Mouse (Mus musculus) heart, embryonic 16.5 days (tissue): ENCODE data around the gene Fam151a. TPM values are rescaled to one million over a fixed set of nuclear protein-coding genes. Genes with fewer than 3 reads are reported as not detected.
"Not testable (repeated sequence)": the region's sequence is repeated elsewhere in the genome, so short reads cannot be mapped to it uniquely, and the experiment has no call there.

ENCODE experiments used
- ATAC-seq: fragments of 200-750 bp; cut with Nextera tagmentation; replicated peaks from 2 replicates; pipeline ENCODE4 v1.8.0; 2017; ENCODE audit warnings: moderate number of reproducible peaks; ENCODE audit not compliant: insufficient read depth, low FRiP score; ENCODE audit errors: extremely low read depth
- H3K27ac ChIP-seq: fragments of 300-500 bp; sonication (generic); 2 replicates; pipeline ENCODE4 v1.5.1; 2014; ENCODE audit warnings: mild to moderate bottlenecking, low read length, control low read depth, moderate library complexity
- H3K27me3 ChIP-seq: fragments of 300-500 bp; sonication (generic); 2 replicates; pipeline ENCODE4 v1.6.1; 2014; ENCODE audit warnings: low read length, mixed read lengths; ENCODE audit not compliant: control insufficient read depth, insufficient read depth
- H3K36me3 ChIP-seq: fragments of 300-500 bp; sonication (generic); 2 replicates; pipeline ENCODE4 v1.6.1; 2014; ENCODE audit not compliant: control insufficient read depth, insufficient read depth
- H3K4me1 ChIP-seq: fragments of 300-500 bp; sonication (generic); 2 replicates; pipeline ENCODE4 v1.6.1; 2014; ENCODE audit warnings: low read length, mixed read lengths; ENCODE audit not compliant: control insufficient read depth, insufficient read depth
- H3K4me2 ChIP-seq: fragments of 300-500 bp; sonication (generic); 2 replicates; pipeline ENCODE4 v1.6.1; 2014; ENCODE audit warnings: low read depth, mild to moderate bottlenecking, control low read depth, low read length
- H3K4me3 ChIP-seq: fragments of 300-500 bp; sonication (generic); 2 replicates; pipeline ENCODE4 v1.5.1; 2014; ENCODE audit warnings: mild to moderate bottlenecking, control low read depth, low read length
- H3K9ac ChIP-seq: fragments of 300-500 bp; sonication (generic); 2 replicates; pipeline ENCODE4 v1.6.1; 2014; ENCODE audit warnings: low read length, control low read depth
- H3K9me3 ChIP-seq: fragments of 300-500 bp; sonication (generic); replicated peaks from 2 replicates; pipeline ENCODE4 v1.6.1; 2016; ENCODE audit warnings: low read length; ENCODE audit not compliant: control insufficient read depth
- WGBS: fragments of 180-500 bp; shearing (Covaris S2); extraction: QIAGEN DNeasy Blood & Tissue Kit; methylation state at CpG from one replicate; pipeline ENCODE4 v1.1.7; 2014; 5-methylcytosine and 5-hydroxymethylcytosine counted together
- polyA plus RNA-seq: library from polyadenylated mRNA; unstranded; fragments of >200 nt; fragmentation: Nextera tagmentation; extraction: Ambion mirVana; gene quantifications from 2 replicates; pipeline ENCODE4 v1.2.1, GENCODE M21; 2015

Gene Fam151a
- polyA plus RNA-seq, 1 experiment from 2014 or later: 0.24 TPM

- Histone ChIP-seq H3K9me3 (no peaks in the 10 kb centered on the region), H3K27ac (no peak overlapping the region), H3K4me1 (no peaks in the 10 kb centered on the region), H3K4me2 (peak overlapping the region; percentile 45), H3K36me3 (0 out of 2 replicates have a peak, but pooled peaks cover 2% of the 10 kb centered on the region), H3K4me3 (peak overlapping the region; percentile 17; the same call in 1 of the 2 replicates), H3K9ac (no peak overlapping the region; the same call in 1 of the 2 replicates), H3K27me3 (no peaks in the 10 kb centered on the region)
- ATAC-seq: peak; percentile 53; the same call in 1 of the 2 replicates
- WGBS: 5% methylated on average over 7 of the region's 7 CpGs
Measured at GRCm38 (mm10) chr4:106749699-106750098, 16.0 kb downstream of the Fam151a start.

GRCm38 (mm10) chr4:106751726-106752125, 18.0 kb downstream of the Fam151a start:
- no peak for ATAC-seq
- no peak overlapping the region for H3K4me3 ChIP-seq
- H3K9ac ChIP-seq: no peak overlapping the region
- WGBS: 89% methylated on average over 6 of the region's 6 CpGs
- H3K4me1 ChIP-seq: no peaks in the 10 kb centered on the region
- H3K9me3 ChIP-seq: no peaks in the 10 kb centered on the region
- no peaks in the 10 kb centered on the region for H3K27me3 ChIP-seq
- no peak overlapping the region for H3K27ac ChIP-seq
- no peak overlapping the region for H3K4me2 ChIP-seq
- H3K36me3 ChIP-seq: 0 out of 2 replicates have a peak, but pooled peaks cover 2% of the 10 kb centered on the region

- Histone ChIP-seq H3K27ac (no peak overlapping the region), H3K9me3 (no peaks in the 10 kb centered on the region), H3K4me3 (no peak overlapping the region), H3K9ac (no peak overlapping the region), H3K36me3 (peaks cover 14% of the 10 kb centered on the region), H3K4me2 (no peak overlapping the region), H3K27me3 (no peaks in the 10 kb centered on the region), H3K4me1 (no peaks in the 10 kb centered on the region)
- ATAC-seq: no peak
- WGBS: 78% methylated on average over 7 of the region's 7 CpGs
Measured at GRCm38 (mm10) chr4:106764166-106764565, 30.5 kb downstream of the Fam151a start.

GRCm38 (mm10) chr4:106769306-106769705, 35.6 kb downstream of the Fam151a start:
- Histone ChIP-seq H3K36me3 (0 out of 2 replicates have a peak, but pooled peaks cover 3% of the 10 kb centered on the region), H3K27me3 (no peaks in the 10 kb centered on the region), H3K27ac (no peak overlapping the region), H3K9me3 (no peaks in the 10 kb centered on the region), H3K4me1 (no peaks in the 10 kb centered on the region), H3K4me3 (no peak overlapping the region), H3K4me2 (no peak overlapping the region), H3K9ac (no peak overlapping the region)
- WGBS: 78% methylated on average over 2 of the region's 2 CpGs
- ATAC-seq: no peak

GRCm38 (mm10) chr4:106772558-106772957, 38.9 kb downstream of the Fam151a start:
- no peak for ATAC-seq
- 82% methylated on average over 1 of the region's 1 CpGs for WGBS
- Histone ChIP-seq H3K4me3 (no peak overlapping the region), H3K36me3 (0 out of 2 replicates have a peak, but pooled peaks cover 3% of the 10 kb centered on the region), H3K27ac (no peak overlapping the region), H3K9ac (no peak overlapping the region), H3K4me1 (no peaks in the 10 kb centered on the region; the same call in none of the 2 replicates), H3K27me3 (no peaks in the 10 kb centered on the region), H3K4me2 (no peak overlapping the region), H3K9me3 (no peaks in the 10 kb centered on the region)

- H3K9me3 ChIP-seq, H3K36me3 ChIP-seq, H3K27ac ChIP-seq, H3K27me3 ChIP-seq, H3K9ac ChIP-seq, H3K4me3 ChIP-seq, H3K4me2 ChIP-seq, ATAC-seq: not testable (repeated sequence)
- WGBS: 85% methylated on average over 6 of the region's 6 CpGs
- peaks cover 25% of the 10 kb centered on the region for H3K4me1 ChIP-seq
Measured at GRCm38 (mm10) chr4:106775767-106776166, 42.1 kb downstream of the Fam151a start.

GRCm38 (mm10) chr4:106776998-106777397, 43.3 kb downstream of the Fam151a start:
- H3K27ac ChIP-seq: no peak overlapping the region

GRCm38 (mm10) chr4:106778116-106778788, 44.6 kb downstream of the Fam151a start:
- H3K9ac ChIP-seq: peak overlapping the region; percentile 45
- no peak overlapping the region for H3K4me3 ChIP-seq
- H3K27ac ChIP-seq: peak overlapping the region; percentile 90
- 0 out of 2 replicates have a peak overlapping the region, but pooled peaks have one; percentile 28 for H3K4me2 ChIP-seq
- no peaks in the 10 kb centered on the region for H3K9me3 ChIP-seq
- H3K36me3 ChIP-seq: no peaks in the 10 kb centered on the region
- ATAC-seq: peak; percentile 97
- WGBS: 33% methylated on average over 5 of the region's 5 CpGs
- H3K27me3 ChIP-seq: no peaks in the 10 kb centered on the region
- H3K4me1 ChIP-seq: peaks cover 32% of the 10 kb centered on the region

More at GRCm38 (mm10) chr4:106776998-106777397, 43.3 kb downstream of the Fam151a start:
- Histone ChIP-seq H3K4me2 (no peak overlapping the region), H3K4me3 (no peak overlapping the region), H3K9ac (no peak overlapping the region), H3K27me3 (no peaks in the 10 kb centered on the region), H3K4me1 (peaks cover 25% of the 10 kb centered on the region), H3K36me3 (no peaks in the 10 kb centered on the region), H3K9me3 (no peaks in the 10 kb centered on the region)
- 48% methylated on average over 3 of the region's 3 CpGs for WGBS
- ATAC-seq: no peak

- Histone ChIP-seq H3K4me2 (no peak overlapping the region), H3K27me3 (no peaks in the 10 kb centered on the region), H3K27ac (no peak overlapping the region), H3K4me1 (peaks cover 39% of the 10 kb centered on the region), H3K9me3 (no peaks in the 10 kb centered on the region), H3K4me3 (no peak overlapping the region), H3K36me3 (no peaks in the 10 kb centered on the region), H3K9ac (no peak overlapping the region)
- ATAC-seq: no peak
- 56% methylated on average over 3 of the region's 3 CpGs for WGBS
Measured at GRCm38 (mm10) chr4:106780045-106780444, 46.4 kb downstream of the Fam151a start.
